Mouse (Mus musculus): ENCODE results near the gene Dock11. TPM values are rescaled to one million over a fixed set of nuclear protein-coding genes. Genes with fewer than 3 reads are reported as not detected.

The Dock11 gene
- polyA plus RNA-seq, 1 experiment = 0.68 TPM

DNA sequence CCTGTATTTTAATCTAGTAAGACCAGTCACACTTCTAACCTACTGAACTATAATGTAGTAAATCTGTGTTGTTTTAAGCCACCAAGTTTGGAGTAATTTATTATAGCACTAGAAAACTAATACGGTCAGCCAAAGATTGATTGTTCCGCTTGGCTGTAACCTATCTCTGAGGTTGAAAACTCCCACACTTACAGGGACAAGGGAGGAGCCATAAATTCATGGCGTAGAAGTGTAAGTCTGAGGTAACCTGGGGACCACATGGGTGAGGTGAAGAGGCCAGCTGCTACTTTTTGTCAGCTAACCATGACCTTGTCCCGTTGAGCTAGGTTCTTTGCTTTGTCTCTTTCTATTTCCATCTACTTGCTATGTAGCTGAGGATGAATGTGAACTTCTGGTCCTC, 61.5 kb downstream of the Dock11 start:
- H3K4me3 ChIP-seq (ENCODE audit: low read depth, low read length) = no peak overlapping the region
- H3K4me1 ChIP-seq (ENCODE audit: control insufficient read depth, insufficient read depth, insufficient read length, low read length) = no peaks in the 10 kb centered on the region
- TF ChIP-seq CTCF (IDR thresholded peaks at IDR 0.05; ENCODE audit: extremely low read depth, insufficient read length, insufficient replicate concordance, low read depth, low read length) (no peak), POLR2A (IDR thresholded peaks at IDR 0.05; ENCODE audit: low read depth, low read length) (no peak)
- no peaks in the 10 kb centered on the region for H3K36me3 ChIP-seq (ENCODE audit: control insufficient read depth, insufficient read depth, low read length)
- no peak overlapping the region for H3K27ac ChIP-seq (ENCODE audit: insufficient read depth, low read depth, low read length)
- WGBS = 82% methylated on average over 4 of the region's 4 CpGs
- no peaks in the 10 kb centered on the region for H3K27me3 ChIP-seq (ENCODE audit: control insufficient read depth, insufficient read depth, low read length)

DNA sequence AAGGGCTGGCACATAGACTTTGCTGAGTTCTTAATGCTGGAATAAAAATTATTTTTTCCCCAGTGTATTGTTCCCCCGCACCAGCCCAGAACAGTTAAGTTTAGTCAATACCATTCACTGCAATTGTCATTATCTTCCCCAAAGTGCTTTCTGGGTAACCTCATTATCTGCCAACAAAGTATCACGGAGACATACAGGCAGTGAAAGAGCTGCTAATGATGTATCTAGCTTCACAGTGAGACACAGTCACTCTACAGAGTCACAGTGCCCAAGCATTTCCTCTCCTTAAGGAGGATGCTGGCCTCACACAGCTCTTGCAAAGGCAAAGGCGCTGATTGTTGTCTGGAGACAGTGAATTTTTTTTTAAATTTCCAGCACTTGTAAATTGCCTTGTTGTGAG, 63.3 kb downstream of the Dock11 start:
- no peaks in the 10 kb centered on the region for H3K36me3 ChIP-seq (ENCODE audit: control insufficient read depth, insufficient read depth, low read length)
- H3K4me1 ChIP-seq (ENCODE audit: control insufficient read depth, insufficient read depth, insufficient read length, low read length) = no peaks in the 10 kb centered on the region
- 83% methylated on average over 3 of the region's 3 CpGs for WGBS
- H3K27me3 ChIP-seq (ENCODE audit: control insufficient read depth, insufficient read depth, low read length) = no peaks in the 10 kb centered on the region
- no peak overlapping the region for H3K4me3 ChIP-seq (ENCODE audit: low read depth, low read length)
- TF ChIP-seq CTCF (IDR thresholded peaks at IDR 0.05; ENCODE audit: extremely low read depth, insufficient read length, insufficient replicate concordance, low read depth, low read length) (no peak), POLR2A (IDR thresholded peaks at IDR 0.05; ENCODE audit: low read depth, low read length) (no peak)
- H3K27ac ChIP-seq (ENCODE audit: insufficient read depth, low read depth, low read length) = no peak overlapping the region

DNA sequence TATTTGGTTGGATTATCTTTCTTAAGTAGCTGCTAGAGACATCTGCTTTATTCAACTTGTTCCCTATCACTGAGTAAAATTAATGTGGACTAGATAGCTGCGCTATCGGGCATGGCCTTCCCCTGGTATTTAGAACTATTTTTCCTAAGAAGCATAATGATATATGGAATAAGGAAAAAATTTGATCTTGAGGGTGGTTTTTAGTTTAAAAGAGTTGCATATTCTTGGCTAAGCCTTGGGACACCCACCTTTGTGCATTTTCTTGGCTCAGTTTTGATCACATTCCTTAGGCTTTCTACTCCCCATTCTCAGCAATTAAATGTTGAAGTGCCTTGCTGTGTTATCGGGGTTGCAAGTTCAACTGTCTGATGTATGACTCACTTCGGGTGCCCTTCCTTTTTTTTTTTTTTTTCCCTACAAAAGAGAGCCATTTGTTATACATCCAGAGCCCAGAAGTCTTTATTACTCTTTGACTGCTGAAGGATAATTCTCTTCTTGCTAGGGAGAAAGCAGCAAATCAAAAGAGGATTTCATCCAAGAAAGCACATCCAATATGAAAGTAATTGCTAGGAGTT, 64.0 kb downstream of the Dock11 start:
- Histone ChIP-seq H3K4me3 (ENCODE audit: low read depth, low read length) (no peak overlapping the region), H3K27me3 (ENCODE audit: control insufficient read depth, insufficient read depth, low read length) (no peaks in the 10 kb centered on the region), H3K4me1 (ENCODE audit: control insufficient read depth, insufficient read depth, insufficient read length, low read length) (no peaks in the 10 kb centered on the region), H3K27ac (ENCODE audit: insufficient read depth, low read depth, low read length) (no peak overlapping the region), H3K36me3 (ENCODE audit: control insufficient read depth, insufficient read depth, low read length) (no peaks in the 10 kb centered on the region)
- 55% methylated on average over 4 of the region's 4 CpGs for WGBS
- TF ChIP-seq POLR2A (IDR thresholded peaks at IDR 0.05; ENCODE audit: low read depth, low read length) (no peak), CTCF (IDR thresholded peaks at IDR 0.05; ENCODE audit: extremely low read depth, insufficient read length, insufficient replicate concordance, low read depth, low read length) (no peak)

DNA sequence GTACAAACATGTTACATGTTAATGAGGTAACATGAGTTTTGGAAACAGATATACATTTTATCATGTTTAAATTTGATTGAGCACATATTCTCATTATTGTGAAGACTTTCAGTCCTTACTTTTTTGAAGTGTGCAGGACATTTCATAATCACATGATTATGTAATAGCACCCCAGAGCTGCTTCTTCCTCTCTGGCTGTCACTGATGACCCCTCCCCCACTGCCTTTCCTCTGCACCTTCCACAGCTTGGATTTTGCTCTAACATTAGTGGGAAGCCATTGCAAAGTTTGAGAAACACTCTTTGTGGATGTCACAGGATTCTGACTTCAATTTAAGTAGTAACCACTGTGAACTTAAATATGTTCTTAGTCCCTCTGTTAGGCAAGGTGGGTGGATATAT, 67.6 kb downstream of the Dock11 start:
- Histone ChIP-seq H3K4me3 (ENCODE audit: low read depth, low read length) (no peak overlapping the region), H3K4me1 (ENCODE audit: control insufficient read depth, insufficient read depth, insufficient read length, low read length) (no peaks in the 10 kb centered on the region), H3K27ac (ENCODE audit: insufficient read depth, low read depth, low read length) (no peak overlapping the region), H3K36me3 (ENCODE audit: control insufficient read depth, insufficient read depth, low read length) (no peaks in the 10 kb centered on the region), H3K27me3 (ENCODE audit: control insufficient read depth, insufficient read depth, low read length) (no peaks in the 10 kb centered on the region)
- TF ChIP-seq CTCF (IDR thresholded peaks at IDR 0.05; ENCODE audit: extremely low read depth, insufficient read length, insufficient replicate concordance, low read depth, low read length) (no peak), POLR2A (IDR thresholded peaks at IDR 0.05; ENCODE audit: low read depth, low read length) (no peak)

DNA sequence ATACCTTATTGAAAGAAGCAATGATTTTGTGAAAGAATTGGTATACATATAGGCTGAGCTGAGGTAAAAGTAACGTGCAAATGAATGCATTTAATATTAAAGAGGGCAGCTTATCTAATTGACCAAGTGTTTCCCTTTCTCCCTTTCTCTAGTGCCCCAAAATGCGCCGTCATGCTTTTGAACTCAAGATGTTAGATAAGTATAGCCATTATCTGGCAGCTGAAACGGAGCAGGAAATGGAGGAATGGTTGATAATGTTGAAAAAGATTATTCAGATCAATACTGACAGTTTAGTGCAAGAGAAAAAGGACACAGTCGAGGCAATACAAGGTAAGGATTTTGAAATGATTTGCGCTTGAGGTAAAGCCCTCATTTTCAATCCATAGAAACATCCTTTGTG, 74.5 kb downstream of the Dock11 start:
- Histone ChIP-seq H3K36me3 (ENCODE audit: control insufficient read depth, insufficient read depth, low read length) (no peaks in the 10 kb centered on the region), H3K27ac (ENCODE audit: insufficient read depth, low read depth, low read length) (no peak overlapping the region), H3K4me1 (ENCODE audit: control insufficient read depth, insufficient read depth, insufficient read length, low read length) (no peaks in the 10 kb centered on the region), H3K4me3 (ENCODE audit: low read depth, low read length) (no peak overlapping the region), H3K27me3 (ENCODE audit: control insufficient read depth, insufficient read depth, low read length) (no peaks in the 10 kb centered on the region)
- WGBS = 59% methylated on average over 6 of the region's 6 CpGs
- TF ChIP-seq CTCF (IDR thresholded peaks at IDR 0.05; ENCODE audit: extremely low read depth, insufficient read length, insufficient replicate concordance, low read depth, low read length) (no peak), POLR2A (IDR thresholded peaks at IDR 0.05; ENCODE audit: low read depth, low read length) (no peak)

DNA sequence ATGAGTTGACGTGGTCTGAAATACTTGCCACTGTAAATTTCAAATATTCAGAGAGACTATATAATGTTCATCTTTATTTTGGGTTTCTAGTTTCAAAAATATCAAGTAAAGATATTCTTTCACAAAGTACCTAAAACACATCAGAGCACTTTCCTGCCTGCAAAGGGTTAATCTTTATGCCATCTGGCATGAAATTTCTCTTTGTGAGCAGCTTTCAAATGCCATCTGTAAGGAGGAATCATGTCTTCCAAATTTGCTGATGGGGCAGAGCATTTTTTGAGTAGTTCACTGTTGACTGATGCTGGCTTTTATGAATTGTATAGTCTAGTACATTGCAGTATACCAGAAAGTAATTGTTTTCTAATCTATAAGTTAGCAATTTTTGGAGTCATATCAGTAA, 80.6 kb downstream of the Dock11 start:
- no peaks in the 10 kb centered on the region for H3K4me1 ChIP-seq (ENCODE audit: control insufficient read depth, insufficient read depth, insufficient read length, low read length)
- WGBS = 92% methylated on average over 1 of the region's 1 CpGs
- H3K4me3 ChIP-seq (ENCODE audit: low read depth, low read length) = no peak overlapping the region
- H3K27me3 ChIP-seq (ENCODE audit: control insufficient read depth, insufficient read depth, low read length) = no peaks in the 10 kb centered on the region
- no peak overlapping the region for H3K27ac ChIP-seq (ENCODE audit: insufficient read depth, low read depth, low read length)
- no peak for TF ChIP-seq CTCF (IDR thresholded peaks at IDR 0.05; ENCODE audit: extremely low read depth, insufficient read length, insufficient replicate concordance, low read depth, low read length)
- peaks cover 2% of the 10 kb centered on the region; the same call in 1 of the 2 replicates for H3K36me3 ChIP-seq (ENCODE audit: control insufficient read depth, insufficient read depth, low read length)

DNA sequence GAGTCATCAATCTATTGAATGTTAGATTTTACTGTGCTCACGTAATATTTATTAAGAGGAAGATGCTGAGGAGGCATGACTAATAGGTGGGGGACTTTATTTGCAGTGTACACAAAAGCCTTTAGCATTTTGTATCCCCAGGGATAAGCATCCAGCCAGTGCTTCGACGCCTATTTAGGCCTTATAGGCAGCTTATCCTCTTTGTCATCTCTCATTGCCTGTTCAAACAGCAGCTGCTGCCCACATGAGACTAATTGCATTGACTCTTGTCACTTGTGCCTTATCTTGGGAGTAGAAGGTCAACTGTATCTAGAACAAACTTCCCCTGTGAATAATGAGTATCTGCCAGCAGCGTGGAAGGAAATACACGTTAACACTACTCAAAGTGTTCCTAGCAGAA, 88.0 kb downstream of the Dock11 start:
- Histone ChIP-seq H3K4me1 (ENCODE audit: control insufficient read depth, insufficient read depth, insufficient read length, low read length) (no peaks in the 10 kb centered on the region), H3K27ac (ENCODE audit: insufficient read depth, low read depth, low read length) (no peak overlapping the region), H3K27me3 (ENCODE audit: control insufficient read depth, insufficient read depth, low read length) (no peaks in the 10 kb centered on the region), H3K4me3 (ENCODE audit: low read depth, low read length) (no peak overlapping the region), H3K36me3 (ENCODE audit: control insufficient read depth, insufficient read depth, low read length) (peaks cover 1% of the 10 kb centered on the region; the same call in 1 of the 2 replicates)
- 35% methylated on average over 5 of the region's 5 CpGs for WGBS
- TF ChIP-seq POLR2A (IDR thresholded peaks at IDR 0.05; ENCODE audit: low read depth, low read length) (no peak), CTCF (IDR thresholded peaks at IDR 0.05; ENCODE audit: extremely low read depth, insufficient read length, insufficient replicate concordance, low read depth, low read length) (no peak)

All from small intestine, adult 2 months (tissue).